Mouse (Mus musculus) frontal cortex, postnatal 36 days (tissue): ENCODE results near the gene Klhdc9.
A peak's percentile ranks its signal among the peaks of the same experiment; 100 is the strongest.

Source experiments
- DNase-seq, 2 experiments: peaks; one replicate each; pipeline ENCODE4 v3.0.0; 2022; ENCODE audit warnings: low spot score in 2 of 2

The Klhdc9 gene

GRCm38 (mm10) chr1:171360656-171361055 lies at the start of gene Klhdc9:
Gene Klhdc9 (minus strand): TSS chr1:171360798.
- peak; percentile 86 to 95 for DNase-seq

GRCm38 (mm10) chr1:171410231-171410630 lies 49.6 kb upstream of the Klhdc9 start:
- no peak for DNase-seq

- no peak for DNase-seq
These were observed 46.7 kb upstream of the Klhdc9 start for GRCm38 (mm10) chr1:171407263-171407662.

- DNase-seq = no peak
These were observed 42.4 kb upstream of the Klhdc9 start for GRCm38 (mm10) chr1:171402991-171403390.

- no peak for DNase-seq
These were observed 41.2 kb upstream of the Klhdc9 start for GRCm38 (mm10) chr1:171401821-171402220.

GRCm38 (mm10) chr1:171390101-171390500 lies 29.5 kb upstream of the Klhdc9 start:
- DNase-seq = no peak

GRCm38 (mm10) chr1:171388376-171389102 lies 27.9 kb upstream of the Klhdc9 start, which contains the start of gene Arhgap30:
Gene Arhgap30 (plus strand): TSS chr1:171388954.
- DNase-seq = peak in 1 of 2 experiments; percentile 12

GRCm38 (mm10) chr1:171387099-171387498 lies 26.5 kb upstream of the Klhdc9 start:
- DNase-seq = no peak

- no peak for DNase-seq
These were observed 24.6 kb upstream of the Klhdc9 start for GRCm38 (mm10) chr1:171385171-171385570.

- no peak for DNase-seq
These were observed 23.8 kb upstream of the Klhdc9 start for GRCm38 (mm10) chr1:171384361-171384760.

- DNase-seq = no peak
These were observed 21.6 kb upstream of the Klhdc9 start for GRCm38 (mm10) chr1:171382096-171382620.

- peak; percentile 61 to 67 for DNase-seq
These were observed 19.5 kb upstream of the Klhdc9 start for GRCm38 (mm10) chr1:171379935-171380599.

GRCm38 (mm10) chr1:171378298-171378697 lies 17.7 kb upstream of the Klhdc9 start:
- DNase-seq = no peak

GRCm38 (mm10) chr1:171375646-171376097 lies 15.1 kb upstream of the Klhdc9 start:
- no peak for DNase-seq

- DNase-seq = no peak
These were observed 13.3 kb upstream of the Klhdc9 start for GRCm38 (mm10) chr1:171373946-171374345.

- no peak for DNase-seq
These were observed 12.3 kb upstream of the Klhdc9 start for GRCm38 (mm10) chr1:171372880-171373279.

GRCm38 (mm10) chr1:171369845-171370556 lies 9.4 kb upstream of the Klhdc9 start, which contains the start of gene Nectin4:
Gene Nectin4 (plus strand): TSS chr1:171370099.
- no peak for DNase-seq

- DNase-seq = no peak
These were observed 5.3 kb upstream of the Klhdc9 start for GRCm38 (mm10) chr1:171365934-171366333.

- peak; percentile 73 for DNase-seq
These were observed 807 bp upstream of the Klhdc9 start for GRCm38 (mm10) chr1:171361106-171362103.

GRCm38 (mm10) chr1:171360253-171360652 lies 345 bp downstream of the Klhdc9 start:
- DNase-seq = peak in 1 of 2 experiments; percentile 26

GRCm38 (mm10) chr1:171358421-171358820 lies 2.2 kb downstream of the Klhdc9 start:
- DNase-seq = peak; percentile 15 to 47
